In the genomic region with DNA sequence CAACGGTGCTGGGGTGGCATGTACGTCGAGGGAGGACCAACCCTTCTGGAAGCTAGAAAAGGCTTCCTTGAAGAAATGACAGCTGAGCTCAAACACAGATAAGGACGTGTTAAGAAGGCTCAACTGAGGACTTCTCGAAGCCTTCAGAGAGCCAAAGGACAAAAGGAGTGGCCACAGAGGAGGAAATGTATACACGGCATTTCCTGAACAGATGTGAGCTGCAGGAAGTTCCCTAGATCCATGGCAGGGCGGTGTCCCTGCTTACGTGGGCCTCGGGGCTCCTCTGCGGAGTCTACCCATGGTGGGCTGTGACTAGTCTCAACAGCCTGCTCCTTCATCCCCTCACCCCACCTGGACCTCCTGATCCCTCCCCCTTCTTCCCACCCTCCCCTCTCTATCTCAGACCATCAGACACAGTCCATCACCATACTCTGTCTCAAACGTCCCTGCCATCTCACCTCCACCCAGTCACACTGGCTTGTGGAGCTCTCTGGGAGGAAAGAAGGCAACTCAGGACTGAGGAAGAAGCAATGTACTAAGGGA, we compare ENCODE assay signal across 14 mouse cellular contexts. TPM values are rescaled to one million over a fixed set of nuclear protein-coding genes. Genes with fewer than 3 reads are reported as not detected.
DNase-seq lines count a peak whose midpoint lies in the region; ATAC-seq and TF ChIP-seq lines count a peak whose summit lies in the region.
"Had no signal": no experiment of that assay in that cellular context is flagged by ENCODE, and none has a peak within 500 bp of the region (broad histone marks: within the 10 kb centered on the region; RNA-seq: fewer than 3 reads in every experiment).

No protein-coding gene starts in this region.

- H3K4me3 ChIP-seq in kidney, embryonic 14.5 days (ENCODE audit: low read length), result no peak overlapping the region
- H3K4me3 ChIP-seq in liver, postnatal 0 days (ENCODE audit: low read depth, low read length), result no peak overlapping the region
- H3K4me3 ChIP-seq: erythroblast, embryonic 14.5 days had no signal

- H3K27me3 ChIP-seq in kidney, embryonic 14.5 days (ENCODE audit: control insufficient read depth, insufficient read depth, low read length), result no peaks in the 10 kb centered on the region
- no peaks in the 10 kb centered on the region for H3K27me3 ChIP-seq in liver, postnatal 0 days (ENCODE audit: insufficient read depth, low read length)

- no peaks in the 10 kb centered on the region for H3K36me3 ChIP-seq in kidney, embryonic 14.5 days (ENCODE audit: control insufficient read depth, insufficient read depth, low read length)
- H3K36me3 ChIP-seq in liver, postnatal 0 days (replicated peaks; ENCODE audit: insufficient read depth, low read length), result no peaks in the 10 kb centered on the region

- H3K4me2 ChIP-seq in kidney, embryonic 14.5 days (replicated peaks; ENCODE audit: low read depth, low read length), result no peak overlapping the region
- peak overlapping the region; percentile 46 for H3K4me2 ChIP-seq in liver, postnatal 0 days (ENCODE audit: low read depth, low read length)
- H3K4me2 ChIP-seq: midbrain, embryonic 11.5 days had no signal

- no peaks in the 10 kb centered on the region for H3K9me3 ChIP-seq in kidney, embryonic 14.5 days (ENCODE audit: control insufficient read depth, low read length)
- 0 out of 2 replicates have a peak, but pooled peaks cover 2% of the 10 kb centered on the region for H3K9me3 ChIP-seq in liver, postnatal 0 days (ENCODE audit: low read length)

- no peak for TF ChIP-seq CTCF in liver, postnatal 0 days (IDR thresholded peaks at IDR 0.05; ENCODE audit: low read depth)

- H3K4me1 ChIP-seq in kidney, embryonic 14.5 days (ENCODE audit: control insufficient read depth, insufficient read depth, low read length), result peaks cover 31% of the 10 kb centered on the region
- peaks cover 28% of the 10 kb centered on the region for H3K4me1 ChIP-seq in liver, postnatal 0 days (ENCODE audit: insufficient read depth)

- DNase-seq in CD4-positive, CD25-positive, alpha-beta regulatory T cell, adult 2 months (ENCODE audit: low read depth, low spot score), result peak; percentile 15
- peak; percentile 21 for DNase-seq in kidney, postnatal 14 days
- DNase-seq in liver, postnatal 0 days, result no peak
- peak; percentile 15 for DNase-seq in thymus, postnatal 0 days (ENCODE audit: low spot score)
- DNase-seq in MN1 (ENCODE audit: low spot score), result no peak
- no peak for DNase-seq in cerebellum, adult 8-10 months
- DNase-seq: cerebellum, postnatal 25 days; gastrocnemius, postnatal 10 days; kidney, adult 18-20 months had no signal

- no peak overlapping the region for H3K9ac ChIP-seq in kidney, embryonic 14.5 days (ENCODE audit: low read depth, low read length)
- no peak overlapping the region for H3K9ac ChIP-seq in liver, postnatal 0 days (replicated peaks)

- H3K27ac ChIP-seq in kidney, embryonic 14.5 days (ENCODE audit: low read depth, low read length), result no peak overlapping the region
- H3K27ac ChIP-seq in liver, postnatal 0 days (ENCODE audit: low read depth), result 0 out of 2 replicates have a peak overlapping the region, but pooled peaks have one; percentile 41

- 63% methylated on average over 11 of the region's 11 CpGs for WGBS in kidney, embryonic 14.5 days
- 27% methylated on average over 11 of the region's 11 CpGs for WGBS in liver, postnatal 0 days (ENCODE audit: insufficient replicate concordance)

- no peak for ATAC-seq in CD4-positive, CD25-positive, alpha-beta regulatory T cell, adult 4 months
- no peak for ATAC-seq in kidney, embryonic 14.5 days (ENCODE audit: low FRiP score, low TSS enrichment)
- peak; percentile 7; the same call in 1 of the 2 replicates for ATAC-seq in liver, postnatal 0 days

- no peak for TF ChIP-seq EP300 in liver, postnatal 0 days (IDR thresholded peaks at IDR 0.05; ENCODE audit: low read depth)

RNA-seq across cellular contexts. Expression of gene Ankdd1b, which starts 37.3 kb away (rescaled TPM):
- polyA plus RNA-seq in CD4-positive, CD25-positive, alpha-beta regulatory T cell, adult 4 months (2017; shearing (Covaris generic)), result not detected
- 0.28 TPM in 1 of 2 replicates, not detected in the other for polyA plus RNA-seq in kidney, embryonic 14.5 days (2014; fragmentation: Nextera tagmentation; extraction: Ambion mirVana)
- not detected in 2 replicates for polyA plus RNA-seq in liver, postnatal 0 days (2015; fragmentation: Nextera tagmentation; extraction: Ambion mirVana)
- polyA plus RNA-seq in thymus, postnatal 0 days (2015; fragmentation: Nextera tagmentation; extraction: Ambion mirVana), result 0.10 TPM in 1 of 2 replicates, not detected in the other
- polyA plus RNA-seq: midbrain, embryonic 11.5 days; spleen, adult 2 months had no signal

RNA-seq across cellular contexts. Expression of gene Poc5, which starts 45.6 kb away (rescaled TPM):
- polyA plus RNA-seq in CD4-positive, CD25-positive, alpha-beta regulatory T cell, adult 4 months (2017; shearing (Covaris generic)), result 10 to 100 TPM; 11.3 to 12.0 TPM
- 17.4 and 18.4 TPM in 2 replicates for polyA plus RNA-seq in kidney, embryonic 14.5 days (2014; fragmentation: Nextera tagmentation; extraction: Ambion mirVana)
- 3.7 and 4.2 TPM in 2 replicates for polyA plus RNA-seq in liver, postnatal 0 days (2015; fragmentation: Nextera tagmentation; extraction: Ambion mirVana)
- 15.8 and 23.3 TPM in 2 replicates for polyA plus RNA-seq in thymus, postnatal 0 days (2015; fragmentation: Nextera tagmentation; extraction: Ambion mirVana)

RNA-seq across cellular contexts. Expression of gene Gm17622, which starts 56.8 kb away (rescaled TPM):
- not detected for polyA plus RNA-seq in CD4-positive, CD25-positive, alpha-beta regulatory T cell, adult 4 months (2017; shearing (Covaris generic))
- polyA plus RNA-seq in kidney, embryonic 14.5 days (2014; fragmentation: Nextera tagmentation; extraction: Ambion mirVana), result not detected in 2 replicates
- not detected in 2 replicates for polyA plus RNA-seq in liver, postnatal 0 days (2015; fragmentation: Nextera tagmentation; extraction: Ambion mirVana)
- polyA plus RNA-seq in thymus, postnatal 0 days (2015; fragmentation: Nextera tagmentation; extraction: Ambion mirVana), result not detected in 2 replicates
- polyA plus RNA-seq: erythroblast, embryonic 14.5 days; midbrain, embryonic 11.5 days; spleen, adult 2 months had no signal

Comparison
In these comparisons a context has a peak if more than half of its experiments do, and no peak if none do; other contexts are left out.
1. DNase-seq: peak in CD4-positive, CD25-positive, alpha-beta regulatory T cell, adult 2 months (single experiment), kidney, postnatal 14 days (single experiment) and thymus, postnatal 0 days (single experiment); none in liver, postnatal 0 days (single experiment), MN1 (single experiment) and cerebellum, adult 8-10 months (single experiment).